Mouse (Mus musculus): ENCODE data around the gene Olfr1388. TPM values are rescaled to one million over a fixed set of nuclear protein-coding genes. Genes with fewer than 3 reads are reported as not detected.

Gene Olfr1388
- polyA plus RNA-seq (2014; fragmentation: Illumina TruSeq; extraction: RNeasy Lipid Tissue Mini Kit (QIAGEN cat#74804); ENCODE audit: low read depth, low replicate concordance) = 0.10 TPM

DNA sequence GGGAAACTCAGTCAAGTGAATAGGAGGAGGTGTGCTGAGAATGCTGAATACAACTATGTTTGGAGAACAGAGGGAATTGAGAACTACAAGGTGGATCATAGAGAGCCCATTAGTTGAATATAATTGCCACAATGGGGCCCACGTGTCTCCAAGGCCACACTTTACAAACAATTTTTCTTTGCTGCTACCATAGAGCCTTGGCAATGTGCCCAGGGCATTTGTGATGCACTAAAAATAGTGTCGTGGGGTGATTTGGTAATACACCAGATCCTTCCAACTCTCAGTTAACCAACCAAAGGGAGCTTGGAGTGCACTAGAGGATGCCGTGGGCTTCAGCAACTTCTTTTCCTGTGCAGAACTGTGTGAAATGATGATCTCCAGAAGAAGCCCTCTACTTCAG, at the start of gene Olfr1388:
Gene Olfr1388, plus strand, starts transcription at position 214 of the 400 bp plus-strand sequence.

DNA sequence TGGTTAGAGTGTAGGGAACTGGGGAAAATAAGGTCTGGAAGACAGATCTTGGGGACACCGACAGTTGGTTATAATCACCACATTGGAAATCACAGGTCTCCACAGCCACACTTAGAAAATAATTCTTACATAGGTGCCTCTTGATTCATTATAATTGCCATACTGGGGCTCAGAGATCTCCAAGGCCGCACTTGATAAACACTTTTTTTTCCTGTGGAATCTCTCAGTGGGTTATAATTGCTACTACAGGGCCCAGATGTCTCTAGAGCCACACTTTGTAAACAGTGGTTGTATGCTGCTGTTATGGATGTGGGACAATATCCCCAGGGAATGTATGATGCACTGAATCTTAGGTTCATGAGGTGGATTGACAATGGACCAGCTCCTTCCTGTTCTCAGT, 13.7 kb upstream of the Olfr1388 start, which contains the start of gene Olfr1389:
Gene Olfr1389, plus strand, starts transcription at position 301 of the 400 bp plus-strand sequence.

DNA sequence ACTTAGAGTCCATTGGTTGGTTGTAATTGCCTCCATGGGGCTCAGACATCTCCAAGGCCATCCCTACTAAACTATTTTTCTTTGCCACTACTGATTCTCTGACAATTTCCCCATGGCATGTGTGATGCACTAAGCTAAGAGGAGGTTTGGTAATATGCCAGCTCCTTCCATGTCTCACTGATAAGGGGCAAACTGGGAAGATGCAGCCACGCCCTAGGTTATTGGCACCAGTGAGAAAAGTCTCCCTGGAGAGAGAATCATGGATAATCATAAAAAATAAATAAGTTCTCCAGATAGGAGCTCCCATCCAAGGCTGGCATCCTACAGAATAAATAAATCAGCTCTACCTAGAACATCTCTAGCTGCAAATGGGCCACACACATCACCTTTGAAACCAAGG, 18.6 kb downstream of the Olfr1388 start, which contains the start of gene Olfr1387:
Gene Olfr1387, plus strand, starts transcription at position 301 of the 400 bp plus-strand sequence.

DNA sequence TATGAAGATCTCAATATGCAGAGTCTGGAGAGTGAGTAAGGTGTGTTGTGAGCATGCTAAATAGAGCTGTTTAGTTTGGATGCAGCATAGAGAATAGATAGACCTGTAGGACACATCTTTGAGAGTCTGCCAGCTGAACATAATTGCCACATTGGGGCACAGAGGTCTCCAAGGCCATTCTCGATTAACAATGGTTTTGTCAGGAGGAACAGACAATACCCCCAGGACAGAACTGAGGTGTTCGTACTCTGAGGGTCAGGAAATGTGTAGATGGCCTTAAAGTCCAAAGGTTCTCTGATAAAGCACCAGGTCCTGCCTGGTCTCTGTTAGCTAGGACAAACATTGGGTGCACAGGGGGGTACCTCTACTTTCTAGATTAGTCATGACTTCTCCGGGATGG, 28.3 kb downstream of the Olfr1388 start, which contains the start of gene Olfr1386:
Gene Olfr1386, plus strand, starts transcription at position 301 of the 400 bp plus-strand sequence.

DNA sequence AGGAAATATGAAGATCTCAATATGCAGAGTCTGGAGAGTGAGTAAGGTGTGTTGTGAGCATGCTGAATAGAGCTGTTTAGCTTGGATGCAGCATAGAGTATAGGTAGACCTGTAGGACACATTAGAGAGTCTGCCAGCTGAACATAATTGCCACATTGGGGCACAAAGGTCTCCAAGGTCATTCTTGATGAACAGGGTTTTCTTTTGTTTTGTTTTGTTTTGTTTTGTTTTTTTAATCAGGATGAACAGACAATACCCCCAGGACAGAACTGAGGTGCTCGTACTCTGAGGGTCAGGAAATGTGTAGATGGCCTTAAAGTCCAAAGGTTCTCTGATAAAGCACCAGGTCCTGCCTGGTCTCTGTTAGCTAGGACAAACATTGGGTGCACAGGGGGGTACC, 52.3 kb downstream of the Olfr1388 start, which contains the start of gene Olfr1385:
Gene Olfr1385, plus strand, starts transcription at position 301 of the 400 bp plus-strand sequence.

Other genes with a start within 250 kb of the Olfr1388 start
- gene Btnl9, start 249.5 kb upstream of the Olfr1388 start, polyA plus RNA-seq (2014; fragmentation: Illumina TruSeq; extraction: RNeasy Lipid Tissue Mini Kit (QIAGEN cat#74804); ENCODE audit: low read depth, low replicate concordance) = 21.1 TPM
- 16.9 TPM for gene Zfp62, start 233.3 kb upstream of the Olfr1388 start, polyA plus RNA-seq (2014; fragmentation: Illumina TruSeq; extraction: RNeasy Lipid Tissue Mini Kit (QIAGEN cat#74804); ENCODE audit: low read depth, low replicate concordance)
- 47.8 TPM for gene Mgat1, start 192.4 kb upstream of the Olfr1388 start, polyA plus RNA-seq (2014; fragmentation: Illumina TruSeq; extraction: RNeasy Lipid Tissue Mini Kit (QIAGEN cat#74804); ENCODE audit: low read depth, low replicate concordance)
- 0.10 TPM for gene Olfr1393, start 158.3 kb upstream of the Olfr1388 start, polyA plus RNA-seq (2014; fragmentation: Illumina TruSeq; extraction: RNeasy Lipid Tissue Mini Kit (QIAGEN cat#74804); ENCODE audit: low read depth, low replicate concordance)
- gene Olfr1392, start 151.3 kb upstream of the Olfr1388 start, polyA plus RNA-seq (2014; fragmentation: Illumina TruSeq; extraction: RNeasy Lipid Tissue Mini Kit (QIAGEN cat#74804); ENCODE audit: low read depth, low replicate concordance) = 0.11 TPM
- gene Olfr10, start 131.9 kb upstream of the Olfr1388 start, polyA plus RNA-seq (2014; fragmentation: Illumina TruSeq; extraction: RNeasy Lipid Tissue Mini Kit (QIAGEN cat#74804); ENCODE audit: low read depth, low replicate concordance) = not detected
- gene Olfr1391, start 113.9 kb upstream of the Olfr1388 start, polyA plus RNA-seq (2014; fragmentation: Illumina TruSeq; extraction: RNeasy Lipid Tissue Mini Kit (QIAGEN cat#74804); ENCODE audit: low read depth, low replicate concordance) = not detected
- gene Olfr1390, start 101.4 kb upstream of the Olfr1388 start, polyA plus RNA-seq (2014; fragmentation: Illumina TruSeq; extraction: RNeasy Lipid Tissue Mini Kit (QIAGEN cat#74804); ENCODE audit: low read depth, low replicate concordance) = not detected
- gene Olfr1389, start 13.6 kb upstream of the Olfr1388 start, polyA plus RNA-seq (2014; fragmentation: Illumina TruSeq; extraction: RNeasy Lipid Tissue Mini Kit (QIAGEN cat#74804); ENCODE audit: low read depth, low replicate concordance) = not detected
- not detected for gene Olfr1387, start 18.7 kb downstream of the Olfr1388 start, polyA plus RNA-seq (2014; fragmentation: Illumina TruSeq; extraction: RNeasy Lipid Tissue Mini Kit (QIAGEN cat#74804); ENCODE audit: low read depth, low replicate concordance)
- not detected for gene Olfr1386, start 28.4 kb downstream of the Olfr1388 start, polyA plus RNA-seq (2014; fragmentation: Illumina TruSeq; extraction: RNeasy Lipid Tissue Mini Kit (QIAGEN cat#74804); ENCODE audit: low read depth, low replicate concordance)
- not detected for gene Olfr1385, start 52.4 kb downstream of the Olfr1388 start, polyA plus RNA-seq (2014; fragmentation: Illumina TruSeq; extraction: RNeasy Lipid Tissue Mini Kit (QIAGEN cat#74804); ENCODE audit: low read depth, low replicate concordance)
- not detected for gene Olfr1384, start 70.1 kb downstream of the Olfr1388 start, polyA plus RNA-seq (2014; fragmentation: Illumina TruSeq; extraction: RNeasy Lipid Tissue Mini Kit (QIAGEN cat#74804); ENCODE audit: low read depth, low replicate concordance)
- not detected for gene Olfr1383, start 83.0 kb downstream of the Olfr1388 start, polyA plus RNA-seq (2014; fragmentation: Illumina TruSeq; extraction: RNeasy Lipid Tissue Mini Kit (QIAGEN cat#74804); ENCODE audit: low read depth, low replicate concordance)
- gene Olfr1382, start 91.6 kb downstream of the Olfr1388 start, polyA plus RNA-seq (2014; fragmentation: Illumina TruSeq; extraction: RNeasy Lipid Tissue Mini Kit (QIAGEN cat#74804); ENCODE audit: low read depth, low replicate concordance) = not detected
- gene Olfr1381, start 106.8 kb downstream of the Olfr1388 start, polyA plus RNA-seq (2014; fragmentation: Illumina TruSeq; extraction: RNeasy Lipid Tissue Mini Kit (QIAGEN cat#74804); ENCODE audit: low read depth, low replicate concordance) = not detected
- gene Olfr1380, start 120.3 kb downstream of the Olfr1388 start, polyA plus RNA-seq (2014; fragmentation: Illumina TruSeq; extraction: RNeasy Lipid Tissue Mini Kit (QIAGEN cat#74804); ENCODE audit: low read depth, low replicate concordance) = not detected
- gene Flt4, start 172.6 kb downstream of the Olfr1388 start, polyA plus RNA-seq (2014; fragmentation: Illumina TruSeq; extraction: RNeasy Lipid Tissue Mini Kit (QIAGEN cat#74804); ENCODE audit: low read depth, low replicate concordance) = 5.1 TPM
- gene Scgb3a1, start 227.0 kb downstream of the Olfr1388 start, polyA plus RNA-seq (2014; fragmentation: Illumina TruSeq; extraction: RNeasy Lipid Tissue Mini Kit (QIAGEN cat#74804); ENCODE audit: low read depth, low replicate concordance) = not detected

All from adipose tissue, adult 10 weeks (tissue).